Mouse (Mus musculus): ENCODE results near the gene Mag. TPM values are rescaled to one million over a fixed set of nuclear protein-coding genes. Genes with fewer than 3 reads are reported as not detected.

Mag gene
- total RNA-seq, 4 experiments from 2014 or later = 200 to 254 (median 210) TPM

GRCm38 (mm10) chr7:30878950-30879349 lies 35.7 kb downstream of the Mag start:
- no peak for DNase-seq (ENCODE audit: low spot score in 2 of 2)

GRCm38 (mm10) chr7:30873083-30873482 lies 41.6 kb downstream of the Mag start:
- peak; percentile 20 to 29 for DNase-seq (ENCODE audit: low spot score in 2 of 2)

GRCm38 (mm10) chr7:30863386-30863785 lies 51.3 kb downstream of the Mag start:
- DNase-seq (ENCODE audit: low spot score in 2 of 2) = no peak

- DNase-seq (ENCODE audit: low spot score in 2 of 2) = no peak
These were observed 53.2 kb downstream of the Mag start, which contains the start of gene Ffar1 for GRCm38 (mm10) chr7:30861464-30861863. Gene Ffar1 (minus strand): TSS chr7:30861564.

GRCm38 (mm10) chr7:30859635-30860402 lies 54.9 kb downstream of the Mag start:
- peak; percentile 12 to 25 for DNase-seq (ENCODE audit: low spot score in 2 of 2)

- DNase-seq (ENCODE audit: low spot score in 2 of 2) = peak; percentile 34 to 49
These were observed 55.4 kb downstream of the Mag start for GRCm38 (mm10) chr7:30859290-30859634.

GRCm38 (mm10) chr7:30857746-30858145 lies 56.9 kb downstream of the Mag start:
- DNase-seq (ENCODE audit: low spot score in 2 of 2) = no peak

GRCm38 (mm10) chr7:30856078-30856477 lies 58.6 kb downstream of the Mag start, which contains the start of gene Ffar3:
Gene Ffar3 (minus strand): TSS chr7:30856178.
- no peak for DNase-seq (ENCODE audit: low spot score in 2 of 2)

- DNase-seq (ENCODE audit: low spot score in 2 of 2) = no peak
These were observed 63.3 kb downstream of the Mag start for GRCm38 (mm10) chr7:30851421-30851820.

Other genes with a start within 250 kb of the Mag start
- 1 to 10 TPM; 5.6 to 9.1 (median 7.3) TPM for gene Haus5, start 249.9 kb downstream of the Mag start, total RNA-seq (2022)
- not detected for gene Pmis2, start 243.3 kb downstream of the Mag start, total RNA-seq (2022)
- gene 2200002J24Rik, start 215.9 kb downstream of the Mag start, total RNA-seq (2022) = not detected
- gene Atp4a, start 202.7 kb downstream of the Mag start, total RNA-seq (2022) = 1 to 10 TPM in 3 of 4 experiments, under 1 TPM in 1; 0.57 to 2.0 (median 1.6) TPM
- gene Tmem147, start 185.3 kb downstream of the Mag start, total RNA-seq (2022) = 100 to 1,000 TPM; 113 to 127 (median 115) TPM
- gene Gapdhs, start 171.2 kb downstream of the Mag start, total RNA-seq (2022) = not detected
- 10 to 100 TPM; 12.0 to 17.3 (median 13.7) TPM for gene Sbsn, start 163.4 kb downstream of the Mag start, total RNA-seq (2022)
- gene Dmkn, start 151.1 kb downstream of the Mag start, total RNA-seq (2022) = 1 to 10 TPM; 4.1 to 5.2 (median 4.7) TPM
- gene Krtdap, start 127.0 kb downstream of the Mag start, total RNA-seq (2022) = not detected
- gene Ffar2, start 91.1 kb downstream of the Mag start, total RNA-seq (2022) = not detected
- not detected for gene Ffar3, start 58.7 kb downstream of the Mag start, total RNA-seq (2022)
- gene Ffar1, start 53.3 kb downstream of the Mag start, total RNA-seq (2022) = not detected
- 1 to 10 TPM in 1 of 4 experiments, under 1 TPM in 2, not detected in 1; 0.24 to 1.8 (median 0.37) TPM for gene Cd22, start 34.5 kb downstream of the Mag start, total RNA-seq (2022)
- gene Hamp2, start 9.8 kb upstream of the Mag start, total RNA-seq (2022) = not detected
- gene Hamp, start 29.2 kb upstream of the Mag start, total RNA-seq (2022) = 1 to 10 TPM in 1 of 4 experiments, not detected in 3; 1.1 TPM
- 100 to 1,000 TPM; 114 to 125 (median 120) TPM for gene Usf2, start 41.9 kb upstream of the Mag start, total RNA-seq (2022)
- 1 to 10 TPM; 5.2 to 6.6 (median 6.1) TPM for gene Lsr, start 58.6 kb upstream of the Mag start, total RNA-seq (2022)
- gene Fam187b, start 58.9 kb upstream of the Mag start, total RNA-seq (2022) = under 1 TPM in 2 of 4 experiments, not detected in 2; 0.18 to 0.30 TPM
- 10 to 100 TPM; 25.8 to 33.5 (median 30.0) TPM for gene Fxyd5, start 127.6 kb upstream of the Mag start, total RNA-seq (2022)
- gene Fxyd7, start 136.6 kb upstream of the Mag start, total RNA-seq (2022) = 100 to 1,000 TPM; 162 to 173 (median 169) TPM
- 100 to 1,000 TPM in 2 of 4 experiments, 10 to 100 TPM in 2; 57.6 to 144 (median 110) TPM for gene Fxyd1, start 142.3 kb upstream of the Mag start, total RNA-seq (2022)
- gene Lgi4, start 144.5 kb upstream of the Mag start, total RNA-seq (2022) = 10 to 100 TPM; 35.0 to 50.6 (median 40.8) TPM
- 1 to 10 TPM in 3 of 4 experiments, under 1 TPM in 1; 0.75 to 2.1 (median 1.2) TPM for gene Fxyd3, start 161.8 kb upstream of the Mag start, total RNA-seq (2022)
- 1 to 10 TPM; 2.0 to 4.4 (median 3.5) TPM for gene Hpn, start 200.4 kb upstream of the Mag start, total RNA-seq (2022)
- gene Scn1b, start 212.1 kb upstream of the Mag start, total RNA-seq (2022) = 100 to 1,000 TPM; 652 to 704 (median 680) TPM
- gene Gramd1a, start 241.0 kb upstream of the Mag start, total RNA-seq (2022) = 100 to 1,000 TPM; 103 to 108 (median 105) TPM